Mouse (Mus musculus): ENCODE data around the gene Ano9.

Ano9 gene

GRCm38 (mm10) chr7:141099911-141100691, 17.5 kb downstream of the Ano9 start, which contains the start of gene Sigirr:
TSS of gene Sigirr (minus strand) at chr7:141100572.
- DNase-seq (ENCODE audit: low spot score): no peak

- no peak for DNase-seq (ENCODE audit: low spot score)
Observed at GRCm38 (mm10) chr7:141097177-141097576, 20.4 kb downstream of the Ano9 start.

- DNase-seq (ENCODE audit: low spot score): no peak
Observed at GRCm38 (mm10) chr7:141096649-141097056, 21.0 kb downstream of the Ano9 start.

DNA sequence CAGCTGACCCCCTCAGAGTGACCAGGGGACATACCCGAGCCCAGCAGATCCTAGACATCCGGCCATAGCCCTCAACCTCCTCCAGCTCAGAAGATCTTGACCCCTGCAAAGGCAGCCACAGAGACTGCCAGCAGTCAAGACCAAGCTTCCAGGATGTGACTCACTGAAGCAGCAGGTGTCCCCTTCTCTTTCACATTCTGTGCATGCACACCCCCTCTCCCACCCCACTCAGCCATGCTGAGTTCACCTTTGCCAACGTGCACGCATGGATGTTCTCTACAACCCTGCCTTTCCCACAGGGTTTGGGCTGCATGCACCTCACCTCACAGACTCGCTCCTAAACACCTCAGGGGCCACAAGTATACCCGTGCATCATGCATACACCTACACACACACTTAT, 21.6 kb downstream of the Ano9 start:
- no peak for DNase-seq (ENCODE audit: low spot score)

DNA sequence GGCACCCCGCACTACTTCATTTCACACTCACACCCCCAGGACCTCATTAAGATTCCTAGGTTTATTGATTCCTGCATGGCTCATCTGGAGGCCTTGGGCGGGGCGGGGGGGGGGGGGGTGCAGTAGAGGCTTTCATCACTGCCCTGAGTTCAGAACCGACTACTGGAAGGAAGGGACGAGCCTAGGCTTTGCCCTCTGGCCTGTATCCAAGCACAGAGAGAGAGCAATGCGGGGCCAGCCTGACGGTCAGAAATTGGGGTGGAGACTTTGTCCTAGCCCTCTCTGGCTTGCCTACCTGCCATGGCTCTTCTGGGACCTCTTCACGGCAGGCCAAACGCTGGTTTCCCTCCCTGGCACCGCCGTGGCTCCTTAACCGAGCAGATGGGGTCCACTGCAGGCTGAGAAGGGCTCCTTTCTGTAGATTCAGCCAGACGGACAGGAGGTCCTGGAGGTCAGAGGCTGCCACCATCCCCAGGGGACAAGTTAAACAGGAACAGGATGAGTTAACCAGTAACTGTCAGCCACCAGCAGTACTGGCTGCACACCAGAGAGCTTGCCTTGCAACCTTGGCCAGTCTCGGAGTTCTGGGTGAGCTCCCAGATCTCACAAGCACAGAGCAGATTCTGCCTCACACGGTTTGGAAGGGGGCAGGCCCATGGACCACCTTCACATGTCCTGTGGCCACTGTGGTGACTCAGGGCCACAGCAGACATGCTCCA, 23.0 kb downstream of the Ano9 start:
- no peak for DNase-seq (ENCODE audit: low spot score)

DNA sequence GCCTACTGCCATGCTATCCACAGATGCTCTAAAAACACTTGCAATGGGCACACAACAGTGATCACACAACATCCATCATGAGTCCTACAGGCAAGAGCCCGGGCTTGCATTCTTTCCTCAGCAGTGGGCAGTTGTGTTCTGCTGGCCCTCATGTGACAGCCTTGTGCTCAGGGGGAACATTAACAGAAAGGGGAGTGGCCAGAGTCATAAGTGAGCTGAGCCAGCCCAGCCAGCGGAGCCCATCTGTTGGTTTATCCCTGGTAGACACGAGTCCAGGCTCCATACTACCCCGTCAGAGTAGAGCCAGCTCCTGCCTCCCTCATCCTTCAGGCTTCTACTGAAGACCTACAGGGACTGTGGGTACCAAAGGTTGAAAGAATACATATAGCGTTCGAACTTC, 23.7 kb downstream of the Ano9 start:
- no peak for DNase-seq (ENCODE audit: low spot score)

DNA sequence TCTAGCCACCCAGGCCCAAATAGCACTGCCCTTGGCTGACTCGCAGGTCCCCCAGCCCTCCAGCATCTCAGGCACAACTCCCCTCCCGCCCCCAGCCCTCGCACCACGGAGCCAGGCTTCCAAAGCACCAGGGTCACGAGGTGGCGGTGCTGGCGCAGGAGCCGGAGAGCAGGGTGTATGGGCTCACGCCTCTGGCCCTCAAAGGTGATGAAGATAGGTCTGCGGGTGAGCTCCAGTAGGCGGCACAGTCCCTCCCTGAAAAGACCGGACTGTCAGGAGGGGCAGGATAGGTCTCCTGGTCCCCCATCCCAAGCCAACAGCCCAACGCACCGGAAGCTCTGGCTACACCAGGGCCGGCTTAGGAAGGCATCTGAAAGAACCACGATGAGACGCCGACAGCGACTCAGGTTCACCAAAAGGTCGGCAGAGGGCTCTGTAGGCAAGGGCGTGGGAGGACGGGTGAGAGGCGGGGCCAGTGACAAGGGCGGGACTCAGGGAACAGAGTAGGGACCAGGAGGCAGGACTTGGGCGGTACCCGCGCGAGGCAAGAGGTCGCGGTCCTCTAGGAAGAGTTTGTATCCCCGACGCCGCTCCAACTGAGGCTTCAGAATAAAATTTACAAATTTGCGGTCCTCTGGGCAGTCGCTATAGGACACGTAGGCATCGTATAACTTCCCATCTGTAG, 25.4 kb downstream of the Ano9 start:
- no peak for DNase-seq (ENCODE audit: low spot score)

DNA sequence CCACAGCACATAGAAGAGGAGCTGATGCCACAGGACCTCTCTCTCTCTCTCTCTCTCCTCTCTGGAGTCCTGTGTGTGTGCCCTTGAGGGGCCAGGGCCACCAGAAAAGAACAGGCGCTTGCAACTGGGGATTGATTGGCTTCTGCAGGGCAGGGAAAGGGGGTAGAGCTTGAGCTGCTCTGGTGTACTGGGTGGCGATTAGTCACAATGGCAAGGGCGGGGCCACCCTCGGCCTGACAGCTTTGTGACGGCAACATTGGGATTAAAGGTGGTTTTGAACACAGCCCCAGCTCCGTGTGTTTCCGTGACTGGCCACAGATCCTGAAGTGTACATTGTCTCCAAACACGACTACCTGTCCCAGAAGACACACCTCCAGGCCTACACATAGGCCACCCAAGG, 27.4 kb downstream of the Ano9 start:
- DNase-seq (ENCODE audit: low spot score): no peak

DNA sequence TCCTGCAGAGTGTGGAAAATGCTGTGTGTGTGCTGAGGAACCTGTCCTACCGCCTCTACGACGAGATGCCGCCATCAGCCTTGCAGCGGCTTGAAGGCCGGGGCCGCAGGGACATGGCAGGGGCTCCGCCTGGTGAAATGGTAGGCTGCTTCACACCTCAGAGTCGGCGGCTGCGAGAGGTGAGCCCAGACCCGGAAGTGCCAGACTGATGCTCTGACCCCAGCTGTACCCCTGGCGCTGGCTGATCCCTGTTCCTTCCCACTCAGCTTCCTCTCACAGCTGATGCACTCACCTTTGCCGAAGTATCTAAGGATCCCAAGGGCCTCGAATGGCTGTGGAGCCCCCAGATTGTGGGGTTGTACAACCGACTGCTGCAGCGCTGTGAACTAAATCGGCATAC, 29.1 kb downstream of the Ano9 start:
- no peak for DNase-seq (ENCODE audit: low spot score)

DNA sequence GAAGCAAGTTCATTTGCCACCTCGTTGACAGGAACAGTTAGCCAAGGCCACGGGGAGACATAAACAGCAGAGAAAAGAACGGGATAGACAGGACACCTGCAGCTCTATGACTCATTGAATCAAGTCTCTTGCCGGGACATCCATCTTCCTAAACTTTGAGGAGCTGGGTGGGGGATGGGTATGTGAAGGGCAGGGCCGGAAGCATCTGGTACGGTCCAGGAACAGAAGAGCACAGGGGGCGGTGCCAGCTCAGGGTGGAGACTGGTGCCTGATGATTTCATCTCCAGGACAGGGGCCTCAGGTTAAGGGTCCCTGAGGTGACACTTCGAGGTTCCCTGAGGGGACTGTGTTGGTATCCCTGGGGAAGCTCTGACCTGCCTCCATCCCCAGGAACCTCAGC, 29.7 kb downstream of the Ano9 start:
- DNase-seq (ENCODE audit: low spot score): no peak

- no peak for DNase-seq (ENCODE audit: low spot score)
Observed at GRCm38 (mm10) chr7:141079481-141080449, 37.8 kb downstream of the Ano9 start.

DNA sequence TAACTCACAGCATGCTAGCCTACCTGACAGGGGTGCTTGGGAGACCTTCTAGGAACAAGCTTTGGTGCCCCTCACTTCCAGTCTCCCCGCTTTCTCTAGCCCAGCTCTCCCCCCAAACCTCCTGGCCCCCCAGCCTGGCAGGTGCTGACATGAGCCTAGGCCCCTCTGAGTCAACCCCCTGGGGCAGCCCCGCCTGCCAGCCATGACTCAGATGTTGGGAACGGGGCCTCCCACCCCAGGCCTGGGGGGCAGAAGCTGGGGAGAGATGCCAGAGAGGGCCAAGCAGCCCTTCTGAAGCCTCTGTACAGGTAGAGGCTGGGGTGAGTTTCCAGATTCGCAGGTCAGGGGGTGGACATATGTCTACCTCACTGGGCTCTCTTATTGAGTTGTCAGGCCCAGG, 38.7 kb downstream of the Ano9 start:
- DNase-seq (ENCODE audit: low spot score): no peak

GRCm38 (mm10) chr7:141077841-141078240, 39.8 kb downstream of the Ano9 start, which contains the start of gene Pkp3:
TSS of gene Pkp3 (plus strand) at chr7:141078218.
- no peak for DNase-seq (ENCODE audit: low spot score)

- no peak for DNase-seq (ENCODE audit: low spot score)
Observed at GRCm38 (mm10) chr7:141073782-141074181, 43.8 kb downstream of the Ano9 start.

DNA sequence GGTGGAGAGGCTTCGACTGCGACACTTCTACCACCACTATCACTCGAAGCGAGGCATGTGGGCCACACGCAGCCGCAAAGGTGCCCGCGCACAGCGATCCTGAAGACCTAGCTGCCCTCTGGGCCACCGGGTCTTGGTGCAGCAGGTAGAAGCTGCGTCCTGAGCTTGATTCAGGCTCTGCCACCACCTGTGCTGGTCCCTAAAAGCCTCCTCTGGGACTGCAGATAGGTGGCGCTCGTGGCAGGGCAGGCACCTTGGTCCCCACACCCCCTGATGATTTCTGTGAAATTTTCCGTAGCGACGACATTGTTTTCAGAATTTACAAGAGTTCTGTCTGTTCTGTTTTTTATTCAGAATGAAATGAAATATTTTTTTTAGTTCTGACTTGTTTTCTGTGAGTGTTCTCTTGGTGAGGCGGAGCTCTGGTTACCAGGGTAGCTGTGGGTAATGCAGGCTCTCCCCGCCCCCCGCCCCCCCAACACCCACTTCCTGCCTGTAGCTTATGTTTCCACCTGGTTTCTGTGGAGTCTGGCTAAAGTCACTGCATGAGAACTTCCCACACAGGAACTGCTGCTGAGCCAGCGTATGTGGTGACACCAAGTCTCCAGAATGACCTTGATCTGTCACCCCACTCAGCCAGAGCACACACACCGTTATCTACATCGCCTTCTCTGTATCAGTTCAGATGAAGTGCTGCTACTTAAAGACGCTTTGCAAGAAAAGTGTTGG, 45.4 kb downstream of the Ano9 start:
- no peak for DNase-seq (ENCODE audit: low spot score)

- DNase-seq (ENCODE audit: low spot score): no peak
Observed at GRCm38 (mm10) chr7:141070058-141070862, 47.3 kb downstream of the Ano9 start.

DNA sequence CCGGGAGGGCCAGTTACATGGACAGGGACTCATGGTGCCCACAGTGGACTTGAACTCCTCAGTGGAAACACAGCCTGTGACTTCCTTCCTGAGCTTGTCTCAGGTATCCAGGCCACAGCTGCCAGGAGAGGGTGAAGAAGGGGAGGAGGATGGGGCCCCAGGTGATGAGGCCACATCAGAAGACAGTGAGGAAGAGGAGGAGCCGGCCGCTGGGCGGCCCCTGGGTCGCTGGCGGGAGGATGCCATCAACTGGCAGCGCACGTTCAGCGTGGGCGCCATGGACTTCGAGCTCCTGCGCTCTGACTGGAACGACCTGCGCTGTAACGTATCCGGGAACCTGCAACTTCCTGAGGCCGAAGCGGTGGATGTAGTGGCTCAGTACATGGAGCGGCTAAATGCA, 49.3 kb downstream of the Ano9 start:
- no peak for DNase-seq (ENCODE audit: low spot score)

- DNase-seq (ENCODE audit: low spot score): no peak
Observed at GRCm38 (mm10) chr7:141064576-141064975, 53.0 kb downstream of the Ano9 start.

DNA sequence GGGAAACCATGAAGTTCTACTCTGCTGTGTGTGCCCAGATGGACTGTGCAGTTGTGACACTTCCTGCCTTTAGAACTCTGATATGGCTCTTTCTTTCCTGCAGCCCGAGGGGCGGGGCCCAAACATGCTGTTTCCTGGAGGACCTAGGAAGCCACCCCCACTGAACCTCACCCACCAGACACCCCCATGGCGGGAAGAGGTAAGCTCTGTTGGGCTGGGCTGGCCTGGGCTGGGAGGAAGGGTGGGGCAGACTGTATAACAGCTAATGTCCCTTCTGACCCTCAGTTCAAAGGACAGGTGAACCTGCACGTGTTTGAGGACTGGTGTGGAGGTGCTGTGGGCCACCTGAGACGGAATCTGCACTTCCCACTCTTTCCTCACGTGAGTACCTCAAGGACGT, 53.4 kb downstream of the Ano9 start:
- no peak for DNase-seq (ENCODE audit: low spot score)

GRCm38 (mm10) chr7:141063353-141063752, 54.3 kb downstream of the Ano9 start:
- no peak for DNase-seq (ENCODE audit: low spot score)
